Mouse (Mus musculus): ENCODE data around the gene Rer1. TPM values are rescaled to one million over a fixed set of nuclear protein-coding genes. Genes with fewer than 3 reads are reported as not detected.
A peak's percentile ranks its signal among the peaks of the same experiment; 100 is the strongest.

Gene Rer1
- total and polyA plus RNA-seq, 3 experiments: 49.1 to 115 (median 114) TPM

GRCm38 (mm10) chr4:155075137-155075536, 11.0 kb downstream of the Rer1 start:
- no peak for DNase-seq

- no peak for DNase-seq
These were observed 11.8 kb downstream of the Rer1 start for GRCm38 (mm10) chr4:155074418-155074817.

GRCm38 (mm10) chr4:155070921-155071320, 15.3 kb downstream of the Rer1 start:
- DNase-seq: no peak

GRCm38 (mm10) chr4:155070199-155070598, 16.0 kb downstream of the Rer1 start:
- DNase-seq: no peak

- peak; percentile 35 for DNase-seq
These were observed 17.0 kb downstream of the Rer1 start for GRCm38 (mm10) chr4:155069191-155069590.

GRCm38 (mm10) chr4:155068357-155068972, 17.7 kb downstream of the Rer1 start:
- peak; percentile 28 for DNase-seq

- DNase-seq: peak; percentile 99
These were observed 19.2 kb downstream of the Rer1 start, which contains the start of gene Pex10 for GRCm38 (mm10) chr4:155066834-155067522. Gene Pex10, plus strand, starts transcription at chr4:155067016.

- peak; percentile 87 for DNase-seq
These were observed 20.0 kb downstream of the Rer1 start for GRCm38 (mm10) chr4:155065970-155066833.

- no peak for DNase-seq
These were observed 21.7 kb downstream of the Rer1 start for GRCm38 (mm10) chr4:155064474-155064873.

GRCm38 (mm10) chr4:155063895-155064294, 22.3 kb downstream of the Rer1 start:
- DNase-seq: no peak

GRCm38 (mm10) chr4:155058325-155058724, 27.9 kb downstream of the Rer1 start:
- no peak for DNase-seq

GRCm38 (mm10) chr4:155056724-155057123, 29.5 kb downstream of the Rer1 start, which contains the start of gene Plch2:
Gene Plch2, minus strand, starts transcription at chr4:155056784.
- no peak for DNase-seq

GRCm38 (mm10) chr4:155050116-155050515, 36.1 kb downstream of the Rer1 start:
- DNase-seq: no peak

GRCm38 (mm10) chr4:155046636-155047035, 39.5 kb downstream of the Rer1 start:
- no peak for DNase-seq

GRCm38 (mm10) chr4:155043289-155043625, 42.9 kb downstream of the Rer1 start:
- DNase-seq: no peak

- no peak for DNase-seq
These were observed 43.4 kb downstream of the Rer1 start for GRCm38 (mm10) chr4:155042606-155043288.

- no peak for DNase-seq
These were observed 45.5 kb downstream of the Rer1 start for GRCm38 (mm10) chr4:155040696-155041095.

- no peak for DNase-seq
These were observed 46.0 kb downstream of the Rer1 start for GRCm38 (mm10) chr4:155040197-155040596.

- no peak for DNase-seq
These were observed 51.4 kb downstream of the Rer1 start for GRCm38 (mm10) chr4:155034787-155035186.

- no peak for DNase-seq
These were observed 52.0 kb downstream of the Rer1 start for GRCm38 (mm10) chr4:155034202-155034601.

GRCm38 (mm10) chr4:155033115-155033514, 53.1 kb downstream of the Rer1 start:
- no peak for DNase-seq

Measured in adrenal gland, adult 2 months (tissue).